Mouse (Mus musculus): Measurements from ENCODE around the gene Scube2.

Scube2 gene

DNA sequence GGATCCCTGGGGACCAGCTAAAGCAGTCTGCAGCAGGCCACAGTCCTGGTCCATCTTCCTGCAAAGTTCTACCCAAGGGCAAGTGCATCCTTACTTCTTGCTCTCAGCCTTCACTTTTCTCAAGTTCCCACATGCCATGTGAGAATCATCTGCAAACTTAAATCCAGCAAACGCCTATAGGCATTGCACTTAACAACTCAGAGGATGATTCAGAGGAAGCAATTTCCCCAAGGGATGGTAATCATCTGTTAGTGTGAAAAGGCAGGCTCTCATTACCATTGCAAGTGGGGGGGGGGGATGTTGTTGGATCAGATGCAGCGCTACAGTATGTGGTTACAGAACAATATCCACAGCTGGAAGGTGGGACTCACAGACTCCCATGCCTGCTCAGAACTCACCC is 70.9 kb downstream of the Scube2 start:
- no peak for DNase-seq

DNA sequence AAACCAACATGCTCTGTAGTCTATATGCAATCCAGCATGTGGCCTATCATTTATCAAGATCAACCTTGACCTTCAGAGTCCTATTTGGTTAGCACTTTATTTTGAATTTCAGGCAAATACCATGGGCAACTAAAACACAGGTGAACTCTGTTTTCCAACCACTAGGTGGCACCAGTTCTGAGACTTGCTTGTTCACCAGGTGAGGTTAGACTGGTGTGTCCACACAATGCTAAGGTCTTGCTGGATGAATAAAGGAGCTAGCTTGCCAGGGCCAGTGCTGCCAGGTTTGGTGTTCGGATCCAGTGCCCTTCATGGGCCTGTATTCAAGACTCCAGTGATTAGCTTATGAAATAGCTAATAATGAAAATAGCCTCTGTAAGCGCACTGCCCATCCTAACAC is 72.7 kb downstream of the Scube2 start:
- peak; percentile 82 to 89 for DNase-seq

DNA sequence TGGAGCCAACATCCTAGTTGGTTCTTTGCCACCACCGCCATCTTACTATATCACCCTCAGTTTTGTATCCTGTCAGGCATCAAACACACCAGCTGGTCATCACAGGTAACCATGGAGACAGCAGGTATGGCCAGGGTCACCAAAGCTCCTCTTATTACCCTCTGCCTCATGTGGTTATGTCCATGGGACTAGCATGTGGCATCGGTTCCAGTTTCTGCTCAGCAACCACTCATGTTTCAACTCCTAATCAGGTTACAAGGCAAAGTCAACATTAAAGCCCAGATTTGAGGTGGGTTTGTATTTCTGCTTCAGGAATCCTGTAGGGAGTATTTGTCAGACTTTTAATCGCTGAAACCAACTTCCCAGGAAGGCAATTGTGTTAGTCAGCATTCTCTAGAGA is 74.7 kb downstream of the Scube2 start:
- DNase-seq: no peak

DNA sequence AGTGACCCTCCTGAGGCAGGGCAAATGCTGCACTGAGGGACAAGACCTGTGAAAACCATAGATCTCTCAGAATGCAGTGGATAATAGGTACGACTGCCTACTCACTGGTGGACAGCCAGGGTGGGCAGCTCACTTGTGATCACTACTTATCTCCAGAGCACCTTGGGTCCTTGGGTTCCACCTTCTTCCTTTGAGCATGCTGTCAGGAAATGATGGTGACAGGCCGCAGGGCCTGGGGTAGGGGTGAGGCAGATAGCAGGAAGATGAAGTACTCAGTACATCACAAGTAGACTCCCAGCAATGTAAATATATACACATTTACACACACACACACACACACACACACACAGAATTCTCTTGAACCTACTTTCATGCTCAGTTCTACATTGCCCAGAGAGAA is 77.6 kb downstream of the Scube2 start:
- DNase-seq: no peak

DNA sequence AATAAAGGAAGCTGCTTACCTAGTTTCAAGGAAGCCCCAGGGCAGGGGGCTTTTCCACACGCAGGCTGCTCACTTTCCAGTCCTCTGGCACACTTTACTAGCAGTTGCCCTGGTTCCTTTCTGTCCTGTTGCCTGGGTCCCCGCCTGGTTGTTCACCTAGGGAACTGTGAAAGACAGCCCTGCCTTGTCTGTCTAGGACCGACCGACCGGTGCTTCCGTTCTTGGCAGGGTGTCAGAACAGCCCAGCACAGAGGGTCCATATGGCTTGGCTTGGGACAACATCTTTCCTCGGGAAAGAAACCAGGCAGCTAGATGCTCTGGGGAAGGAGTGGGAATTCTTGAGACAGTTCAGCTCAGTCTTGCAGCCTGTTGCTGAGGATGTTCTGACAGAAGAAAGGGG is 82.2 kb downstream of the Scube2 start:
- peak; percentile 56 to 75 for DNase-seq

DNA sequence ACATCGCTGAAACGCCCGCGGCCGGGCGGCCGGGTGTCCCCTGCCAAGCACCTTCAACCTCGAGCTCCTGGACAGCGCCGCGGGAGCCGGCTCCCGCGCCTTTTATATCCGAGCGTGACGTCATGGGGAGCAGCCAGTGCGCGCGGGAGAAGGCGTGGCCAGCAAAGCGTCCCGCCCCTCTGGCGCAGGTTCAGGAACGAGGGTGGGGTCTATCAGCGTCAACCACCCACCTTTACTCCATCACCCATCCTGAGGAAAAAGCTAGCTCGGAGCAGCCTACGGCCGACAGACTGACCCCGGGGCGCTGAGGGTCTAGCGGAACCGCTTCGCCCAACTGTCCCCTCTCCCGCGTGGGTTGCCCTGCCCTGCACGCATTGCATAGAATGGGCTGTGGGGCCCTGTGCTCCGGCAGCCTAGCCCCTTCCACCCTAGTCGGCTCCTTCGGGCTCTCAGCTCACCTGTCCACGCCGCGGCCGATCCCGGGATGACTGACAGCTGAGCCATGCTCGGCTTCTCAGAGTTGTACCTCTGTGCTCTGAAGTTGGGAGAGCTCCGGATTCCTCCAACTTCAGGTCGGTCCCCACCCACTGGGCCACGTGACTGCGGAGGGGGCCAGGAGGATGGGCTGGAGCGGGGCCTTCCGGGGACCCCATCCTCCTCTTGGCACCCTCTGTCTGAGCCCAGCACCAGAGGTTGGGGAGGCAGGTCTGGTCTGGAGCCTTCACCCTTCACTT is 83.8 kb downstream of the Scube2 start, which contains the start of gene Nrip3:
Gene Nrip3, minus strand, starts transcription at position 556 of the 734 bp plus-strand sequence.
- DNase-seq: peak; percentile 94 to 95

GRCm38 (mm10) chr7:109781087-109781469 is 84.4 kb downstream of the Scube2 start:
- no peak for DNase-seq

- no peak for DNase-seq
These were observed 93.2 kb downstream of the Scube2 start for GRCm38 (mm10) chr7:109772251-109772650.

GRCm38 (mm10) chr7:109768699-109769383 is 96.6 kb downstream of the Scube2 start:
- DNase-seq: no peak

GRCm38 (mm10) chr7:109767575-109768350 is 97.7 kb downstream of the Scube2 start:
- no peak for DNase-seq

GRCm38 (mm10) chr7:109764009-109764408 is 101.5 kb downstream of the Scube2 start:
- no peak for DNase-seq

- no peak for DNase-seq
These were observed 109.2 kb downstream of the Scube2 start for GRCm38 (mm10) chr7:109756291-109756690.

DNA sequence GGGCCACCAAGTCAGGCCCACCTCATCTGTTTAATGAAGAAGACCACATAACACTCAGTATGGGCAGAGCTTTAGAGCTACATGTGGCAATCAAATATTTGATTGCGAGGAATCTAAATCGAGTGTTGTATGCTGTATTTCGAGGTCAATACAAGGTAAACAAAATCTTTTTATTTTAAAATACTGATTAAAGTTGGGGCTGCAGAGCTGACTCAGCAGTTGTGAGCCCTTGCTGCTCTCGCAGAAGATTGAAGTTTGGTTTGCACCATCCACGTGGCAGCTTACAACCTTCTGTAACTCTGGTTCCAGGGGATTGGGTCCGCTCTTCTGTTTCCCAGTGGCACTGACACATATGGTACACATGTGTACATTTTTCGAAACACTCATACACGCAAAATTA is 111.4 kb downstream of the Scube2 start:
- no peak for DNase-seq

GRCm38 (mm10) chr7:109752008-109752925 is 113.2 kb downstream of the Scube2 start, which contains the start of gene Tmem9b:
TSS of gene Tmem9b (minus strand) at chr7:109752875.
- DNase-seq: peak; percentile 90

- no peak for DNase-seq
These were observed 114.0 kb downstream of the Scube2 start for GRCm38 (mm10) chr7:109751427-109752007.
